Mouse (Mus musculus): Measurements from ENCODE around the gene Smyd3. TPM values are rescaled to one million over a fixed set of nuclear protein-coding genes. Genes with fewer than 3 reads are reported as not detected.
A peak's percentile ranks its signal among the peaks of the same experiment; 100 is the strongest.
"Not testable (repeated sequence)": the region's sequence is repeated elsewhere in the genome, so short reads cannot be mapped to it uniquely, and the experiment has no call there.

The Smyd3 gene
- total RNA-seq, 2 experiments from 2014 or later: 5.1 to 5.8 TPM

DNA sequence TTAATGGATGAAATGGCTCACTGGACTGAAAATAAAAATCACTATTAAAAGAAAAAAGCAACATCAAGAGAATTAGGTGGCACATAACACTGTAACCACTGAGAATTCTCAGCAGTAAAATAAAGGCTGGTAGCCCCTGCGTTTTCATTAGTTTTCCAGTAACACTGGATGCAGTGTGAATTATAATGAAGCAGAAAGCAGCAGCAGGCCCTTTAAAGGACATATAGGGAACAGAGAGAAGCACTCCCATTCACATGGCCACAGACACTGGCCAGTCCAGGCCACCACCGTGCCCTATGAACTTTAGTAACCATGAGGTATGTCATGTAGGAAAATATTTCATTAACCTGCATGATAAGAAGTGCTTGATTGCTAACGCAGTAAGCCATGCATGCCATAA, 178.8 kb downstream of the Smyd3 start:
- DNase-seq: no peak
- Histone ChIP-seq H3K4me3 (no peak overlapping the region), H3K27ac (no peak overlapping the region)
- no peak for TF ChIP-seq CTCF (IDR thresholded peaks at IDR 0.05)
- intact Hi-C loops (cut with DNase I): no loop called here

DNA sequence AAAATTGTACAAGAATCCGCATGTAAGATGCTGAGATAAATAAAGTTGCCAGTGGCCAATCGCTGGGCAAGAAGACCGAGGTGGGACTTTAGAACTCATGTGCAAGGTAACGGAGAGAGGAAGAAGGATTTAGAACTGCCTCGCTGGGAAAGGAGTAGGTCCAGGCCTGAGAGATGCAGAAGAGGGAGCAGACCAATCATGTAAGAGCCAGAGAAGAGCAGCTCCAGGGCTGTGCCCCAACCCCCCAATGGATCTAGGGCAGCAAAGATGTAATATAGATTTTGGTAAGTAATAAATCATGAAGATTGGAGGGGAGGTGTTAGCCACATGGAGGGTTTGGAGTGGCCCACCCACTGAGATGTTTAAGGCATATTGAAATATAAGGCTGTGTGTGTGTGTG, 180.3 kb downstream of the Smyd3 start:
- intact Hi-C loops (cut with DNase I): no loop called here
- Histone ChIP-seq H3K4me3 (no peak overlapping the region), H3K27ac (no peak overlapping the region)
- no peak for DNase-seq
- no peak for TF ChIP-seq CTCF (IDR thresholded peaks at IDR 0.05)

DNA sequence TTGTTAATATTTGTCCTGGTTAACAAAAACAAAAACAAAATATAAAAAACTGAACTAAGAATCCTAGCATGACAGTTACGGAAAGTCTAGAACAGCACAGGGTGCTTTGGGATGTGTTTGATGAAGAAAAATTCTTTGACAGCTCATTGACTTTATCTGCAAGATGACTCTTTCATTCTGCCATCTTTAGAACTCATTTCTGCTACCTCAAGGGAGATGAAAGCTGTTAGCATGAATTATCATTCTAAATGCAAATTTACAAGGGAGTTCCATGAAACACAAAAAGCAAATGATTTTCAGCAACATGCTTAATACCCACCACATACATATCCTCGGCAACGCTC, 190.9 kb downstream of the Smyd3 start:
- Histone ChIP-seq H3K4me3 (no peak overlapping the region), H3K27ac (no peak overlapping the region)
- intact Hi-C loops (cut with DNase I): no loop called here
- TF ChIP-seq CTCF (IDR thresholded peaks at IDR 0.05): no peak
- no peak for DNase-seq

DNA sequence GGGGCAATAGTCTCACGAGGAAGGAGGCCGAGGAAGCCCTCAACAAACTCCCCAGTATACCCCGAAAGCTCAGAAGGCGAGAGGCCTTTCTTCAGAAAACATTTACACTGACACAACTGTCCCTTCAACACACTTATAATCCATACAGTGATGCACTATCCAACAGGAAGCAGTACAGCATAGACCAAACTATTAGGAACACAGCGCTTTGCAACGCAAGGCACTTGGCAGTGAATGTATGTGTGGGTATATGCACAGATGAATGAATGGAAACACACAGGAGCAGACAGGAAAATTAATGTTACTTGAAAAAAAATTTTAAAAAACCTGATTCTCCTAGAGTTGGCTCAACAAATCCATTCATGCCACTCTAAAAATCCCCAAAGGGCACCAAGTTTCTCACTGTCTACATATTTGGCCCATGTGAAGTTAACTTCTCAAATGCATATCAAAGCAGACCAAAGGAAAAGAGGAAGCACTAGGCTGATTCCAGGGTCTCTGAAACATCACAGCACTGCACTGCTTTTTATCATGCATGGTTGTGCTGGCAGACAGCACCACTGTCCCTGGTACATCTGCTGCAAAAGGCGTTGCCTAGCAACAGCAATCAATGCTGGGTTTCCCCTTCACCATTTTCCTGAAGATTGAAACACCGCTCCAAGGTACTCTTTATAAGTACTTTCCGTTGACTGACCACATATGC, 191.4 kb downstream of the Smyd3 start:
- TF ChIP-seq CTCF (IDR thresholded peaks at IDR 0.05): no peak
- intact Hi-C loops (cut with DNase I): no loop called here
- Histone ChIP-seq H3K4me3 (no peak overlapping the region), H3K27ac (no peak overlapping the region)
- no peak for DNase-seq

GRCm38 (mm10) chr1:179324271-179324670, 193.6 kb downstream of the Smyd3 start:
- intact Hi-C loops (cut with DNase I): no loop called here
- TF ChIP-seq CTCF (IDR thresholded peaks at IDR 0.05): no peak
- DNase-seq: no peak
- Histone ChIP-seq H3K4me3 (no peak overlapping the region), H3K27ac (no peak overlapping the region)

DNA sequence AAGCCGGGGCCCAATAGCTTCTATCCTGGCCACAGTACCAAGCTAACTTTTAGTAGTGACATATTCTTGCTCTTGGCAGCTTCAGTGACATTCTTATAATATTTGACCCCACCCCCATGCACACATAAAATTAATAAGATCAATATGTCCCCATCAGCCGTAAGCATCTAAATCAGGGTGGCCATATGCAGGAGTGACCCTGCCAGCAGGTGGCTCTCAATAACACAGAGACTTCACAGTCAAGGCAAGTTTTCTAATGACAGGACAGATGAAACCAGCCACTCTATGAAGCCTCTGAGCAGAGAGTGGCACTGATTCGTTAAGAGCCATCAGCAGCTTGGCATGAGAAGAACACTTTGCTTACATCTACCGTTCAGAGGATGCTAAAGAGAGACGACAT, 204.2 kb downstream of the Smyd3 start:
- no peak overlapping the region for H3K4me3 ChIP-seq
- no peak for DNase-seq
- intact Hi-C loops (cut with DNase I): no loop called here
- H3K27ac ChIP-seq: no peak overlapping the region
- TF ChIP-seq CTCF (IDR thresholded peaks at IDR 0.05): peak; percentile 16; the same call in 1 of the 2 replicates

GRCm38 (mm10) chr1:179309487-179309886, 208.4 kb downstream of the Smyd3 start:
- no peak for DNase-seq
- intact Hi-C loops (cut with DNase I): no loop called here
- no peak overlapping the region for H3K4me3 ChIP-seq
- no peak for TF ChIP-seq CTCF (IDR thresholded peaks at IDR 0.05)
- H3K27ac ChIP-seq: no peak overlapping the region

DNA sequence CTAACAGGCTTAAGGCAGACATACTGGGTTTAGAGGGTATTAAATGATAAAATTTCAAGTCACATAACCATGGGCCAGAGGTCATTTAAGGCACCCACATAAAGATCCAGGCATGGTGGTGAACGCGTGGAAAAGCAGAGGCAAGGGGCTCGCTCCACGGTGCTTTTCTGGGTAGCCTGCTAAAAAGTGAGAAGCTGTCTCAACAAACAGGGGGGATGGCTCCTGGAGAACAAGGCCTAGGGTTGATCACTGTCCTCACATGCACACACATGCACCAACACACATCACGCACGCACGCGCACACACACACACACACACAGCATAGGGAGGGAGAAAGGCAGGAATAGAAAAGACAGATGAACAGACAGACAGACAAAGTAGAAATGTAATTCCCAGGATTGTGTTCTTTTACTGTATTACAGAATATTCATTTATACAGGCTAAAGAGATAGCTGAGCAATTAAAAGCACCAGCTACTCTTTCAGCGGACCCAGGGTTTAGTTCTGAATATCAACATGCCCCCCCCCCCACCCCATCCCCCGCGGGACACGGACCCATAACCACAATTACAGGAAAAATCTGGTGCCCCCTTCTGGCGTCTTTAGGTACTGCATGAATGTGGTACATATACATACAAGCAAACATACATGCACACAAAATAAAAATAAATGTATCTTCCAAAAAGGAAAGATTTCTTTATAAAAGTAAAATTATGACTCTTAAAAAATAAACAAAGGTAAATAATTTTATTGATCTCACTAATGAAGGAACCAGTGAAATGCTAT, 215.2 kb downstream of the Smyd3 start:
- TF ChIP-seq CTCF (IDR thresholded peaks at IDR 0.05): peak; percentile 31; the same call in 1 of the 2 replicates
- Histone ChIP-seq H3K4me3 (no peak overlapping the region), H3K27ac (no peak overlapping the region)
- no peak for DNase-seq
- intact Hi-C loops (cut with DNase I): no loop called here

GRCm38 (mm10) chr1:179295626-179296025, 222.2 kb downstream of the Smyd3 start:
- DNase-seq: no peak
- TF ChIP-seq CTCF (IDR thresholded peaks at IDR 0.05): no peak
- no peak overlapping the region for H3K4me3 ChIP-seq
- intact Hi-C loops (cut with DNase I): no loop called here
- no peak overlapping the region for H3K27ac ChIP-seq

DNA sequence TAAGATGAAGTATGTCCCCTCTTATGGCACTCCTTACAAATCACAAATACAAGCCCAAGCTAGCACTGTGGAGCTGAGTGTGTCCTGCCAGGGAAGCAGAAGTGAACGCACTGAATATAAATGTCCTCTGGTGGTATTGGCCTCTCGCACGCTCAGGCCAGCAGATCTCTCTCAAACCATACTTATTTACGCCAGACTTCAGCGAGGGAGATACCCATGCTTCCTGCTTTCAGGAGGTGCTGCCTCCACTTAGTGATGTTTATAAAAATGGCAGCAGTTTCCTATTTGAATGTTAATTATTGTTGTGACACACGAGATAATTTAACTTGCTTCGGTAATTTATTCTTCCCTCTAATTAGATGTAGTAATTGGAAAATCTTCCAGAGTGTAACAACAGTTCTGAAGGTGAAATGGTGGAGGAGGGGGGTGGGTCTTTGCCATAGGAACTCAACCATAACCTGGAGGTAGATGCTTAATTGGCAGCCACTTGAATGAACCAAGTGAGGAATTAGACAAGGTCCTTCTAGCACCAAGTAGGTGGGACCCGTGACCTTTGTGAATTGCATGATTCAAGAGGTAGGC, 224.0 kb downstream of the Smyd3 start:
- no peak overlapping the region for H3K4me3 ChIP-seq
- intact Hi-C loops (cut with DNase I): no loop called here
- no peak for TF ChIP-seq CTCF (IDR thresholded peaks at IDR 0.05)
- DNase-seq: no peak
- no peak overlapping the region for H3K27ac ChIP-seq

DNA sequence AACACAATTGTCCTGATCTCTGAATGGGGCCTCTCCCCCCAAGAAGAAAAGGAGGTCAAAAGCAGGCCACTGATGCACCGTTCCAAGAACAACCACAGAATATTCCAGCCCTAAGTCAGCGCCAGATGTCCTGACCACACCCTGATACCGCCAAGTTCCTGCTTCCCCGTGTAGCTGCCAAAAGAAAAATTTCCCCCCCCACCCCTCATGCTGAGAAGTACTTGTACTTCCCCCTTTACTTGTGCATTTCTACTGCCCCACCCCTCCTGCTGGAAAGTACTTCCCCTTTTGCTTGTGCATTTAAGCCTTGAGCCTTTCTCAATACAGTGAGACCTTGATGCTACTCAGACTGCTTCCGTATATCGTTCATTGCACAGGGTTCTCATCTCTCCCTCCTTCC, 227.7 kb downstream of the Smyd3 start:
- intact Hi-C loops (cut with DNase I); H3K4me3 ChIP-seq; H3K27ac ChIP-seq: not testable (repeated sequence)

DNA sequence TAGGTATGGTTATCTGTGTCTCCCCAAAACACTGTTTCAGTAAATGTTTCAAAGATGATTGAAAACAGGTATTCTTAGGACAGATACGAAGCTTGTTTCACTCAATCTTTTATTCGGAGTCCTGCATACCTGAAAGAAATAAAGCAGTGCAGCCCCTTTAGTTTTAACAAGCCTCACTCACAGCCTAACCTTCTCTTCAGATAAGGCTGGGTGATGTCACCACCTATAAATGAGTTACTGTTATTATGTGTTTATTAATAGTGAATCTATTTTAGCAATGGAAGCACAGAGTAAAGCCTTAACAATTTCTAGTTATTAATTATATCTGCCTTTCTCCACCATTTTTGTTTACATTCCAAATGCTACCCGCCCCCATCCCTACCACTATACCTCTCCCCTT, 228.1 kb downstream of the Smyd3 start:
- no peak for TF ChIP-seq CTCF (IDR thresholded peaks at IDR 0.05)
- intact Hi-C loops (cut with DNase I): no loop called here
- Histone ChIP-seq H3K27ac (no peak overlapping the region), H3K4me3 (no peak overlapping the region)
- no peak for DNase-seq

More for the DNA sequence above, 227.7 kb downstream of the Smyd3 start:
- not testable (repeated sequence) for DNase-seq

- no peak for TF ChIP-seq CTCF (IDR thresholded peaks at IDR 0.05)
- intact Hi-C loops (cut with DNase I): no loop called here
- Histone ChIP-seq H3K4me3 (no peak overlapping the region), H3K27ac (no peak overlapping the region)
- no peak for DNase-seq
These were observed 231.1 kb downstream of the Smyd3 start for GRCm38 (mm10) chr1:179286748-179287147.

Measured in gastrocnemius, adult 2 months (tissue).